In genomic region chr5:16785627-16786026, GRCm38 (mm10) we compare ENCODE assay signal across 29 mouse cellular contexts. TPM values are rescaled to one million over a fixed set of nuclear protein-coding genes. Genes with fewer than 3 reads are reported as not detected.
A peak's percentile ranks its signal among the peaks of the same experiment; 100 is the strongest.
DNase-seq lines count a peak whose midpoint lies in the region; ATAC-seq and TF ChIP-seq lines count a peak whose summit lies in the region.
"Had no signal": no experiment of that assay in that cellular context is flagged by ENCODE, and none has a peak within 500 bp of the region (broad histone marks: within the 10 kb centered on the region; RNA-seq: fewer than 3 reads in every experiment).

No protein-coding gene starts in this region.

- no peak overlapping the region for H3K4me2 ChIP-seq in forebrain, embryonic 14.5 days (ENCODE audit: low read length)
- no peak overlapping the region for H3K4me2 ChIP-seq in forebrain, embryonic 15.5 days (replicated peaks)
- no peak overlapping the region for H3K4me2 ChIP-seq in forebrain, postnatal 0 days (ENCODE audit: low read depth)
- no peak overlapping the region for H3K4me2 ChIP-seq in forebrain, embryonic 13.5 days
- H3K4me2 ChIP-seq in midbrain, postnatal 0 days (ENCODE audit: low read depth, low read length, poor library complexity, severe bottlenecking), result no peak overlapping the region
- no peak overlapping the region for H3K4me2 ChIP-seq in midbrain, embryonic 14.5 days (ENCODE audit: low read length)
- H3K4me2 ChIP-seq: embryonic facial prominence, embryonic 13.5 days; embryonic facial prominence, embryonic 15.5 days had no signal

- H3K4me1 ChIP-seq in forebrain, embryonic 14.5 days (ENCODE audit: control insufficient read depth, insufficient read depth, low read length), result no peaks in the 10 kb centered on the region
- H3K4me1 ChIP-seq in forebrain, embryonic 15.5 days, result no peaks in the 10 kb centered on the region
- H3K4me1 ChIP-seq in forebrain, postnatal 0 days (ENCODE audit: insufficient read depth), result no peaks in the 10 kb centered on the region
- no peaks in the 10 kb centered on the region for H3K4me1 ChIP-seq in forebrain, embryonic 13.5 days
- H3K4me1 ChIP-seq in midbrain, postnatal 0 days (ENCODE audit: insufficient read depth, low read length), result no peaks in the 10 kb centered on the region
- H3K4me1 ChIP-seq in midbrain, embryonic 14.5 days (ENCODE audit: control insufficient read depth, insufficient read depth, low read length), result no peaks in the 10 kb centered on the region
- H3K4me1 ChIP-seq: embryonic facial prominence, embryonic 13.5 days; embryonic facial prominence, embryonic 15.5 days; forebrain, embryonic 10.5 days had no signal

- no peak overlapping the region for H3K9ac ChIP-seq in forebrain, embryonic 14.5 days (ENCODE audit: low read length)
- H3K9ac ChIP-seq in forebrain, embryonic 15.5 days (replicated peaks), result no peak overlapping the region
- H3K9ac ChIP-seq in forebrain, postnatal 0 days, result no peak overlapping the region
- H3K9ac ChIP-seq in forebrain, embryonic 13.5 days, result no peak overlapping the region
- no peak overlapping the region for H3K9ac ChIP-seq in midbrain, postnatal 0 days (replicated peaks; ENCODE audit: low read length, poor library complexity, severe bottlenecking)
- no peak overlapping the region for H3K9ac ChIP-seq in midbrain, embryonic 14.5 days (replicated peaks; ENCODE audit: low read length)
- H3K9ac ChIP-seq: embryonic facial prominence, embryonic 13.5 days; embryonic facial prominence, embryonic 15.5 days had no signal

- H3K36me3 ChIP-seq in forebrain, embryonic 14.5 days (ENCODE audit: control insufficient read depth, insufficient read depth, low read length), result no peaks in the 10 kb centered on the region
- H3K36me3 ChIP-seq in forebrain, embryonic 15.5 days, result no peaks in the 10 kb centered on the region
- H3K36me3 ChIP-seq in forebrain, postnatal 0 days (ENCODE audit: insufficient read depth), result no peaks in the 10 kb centered on the region
- H3K36me3 ChIP-seq in forebrain, embryonic 13.5 days (ENCODE audit: poor library complexity, severe bottlenecking), result no peaks in the 10 kb centered on the region
- no peaks in the 10 kb centered on the region for H3K36me3 ChIP-seq in midbrain, postnatal 0 days (ENCODE audit: insufficient read depth, low read length)
- no peaks in the 10 kb centered on the region for H3K36me3 ChIP-seq in midbrain, embryonic 14.5 days (ENCODE audit: control insufficient read depth, insufficient read depth, low read length)
- H3K36me3 ChIP-seq: embryonic facial prominence, embryonic 13.5 days; embryonic facial prominence, embryonic 15.5 days; forebrain, embryonic 10.5 days; G1E had no signal

- no peak overlapping the region for H3K27ac ChIP-seq in forebrain, embryonic 14.5 days (ENCODE audit: low read depth, low read length)
- H3K27ac ChIP-seq in forebrain, embryonic 15.5 days (replicated peaks), result no peak overlapping the region
- no peak overlapping the region for H3K27ac ChIP-seq in forebrain, postnatal 0 days (ENCODE audit: low read depth, low read length)
- H3K27ac ChIP-seq in forebrain, embryonic 13.5 days, result no peak overlapping the region
- H3K27ac ChIP-seq in midbrain, postnatal 0 days (ENCODE audit: low read depth, low read length), result no peak overlapping the region
- H3K27ac ChIP-seq in midbrain, embryonic 14.5 days (replicated peaks; ENCODE audit: low read depth, low read length), result no peak overlapping the region
- H3K27ac ChIP-seq: embryonic facial prominence, embryonic 13.5 days; embryonic facial prominence, embryonic 15.5 days; forebrain, embryonic 10.5 days had no signal

- peak; percentile 28 for DNase-seq in forebrain, embryonic 14.5 days (ENCODE audit: low spot score)
- no peak for DNase-seq in forebrain, postnatal 0 days
- no peak for DNase-seq in midbrain, postnatal 0 days (ENCODE audit: low spot score)
- DNase-seq in midbrain, embryonic 14.5 days, result no peak
- no peak for DNase-seq in embryo, embryonic 9.5 days (ENCODE audit: extremely low spot score)
- DNase-seq: adrenal gland, adult 8-10 months; adrenal gland, postnatal 14 days; adrenal gland, postnatal 36 days; B cell, adult 2 months; cerebellum, adult 11-12 months; cerebellum, adult 2 months; cerebellum, adult 9-10 months; cerebellum, postnatal 10 days; cerebellum, postnatal 25 days had no signal

- WGBS in forebrain, embryonic 14.5 days, result 89% methylated on average over 4 of the region's 4 CpGs
- 77% methylated on average over 4 of the region's 4 CpGs for WGBS in forebrain, embryonic 15.5 days
- WGBS in forebrain, postnatal 0 days, result 67% methylated on average over 4 of the region's 4 CpGs
- 87% methylated on average over 4 of the region's 4 CpGs for WGBS in forebrain, embryonic 13.5 days
- 68% methylated on average over 4 of the region's 4 CpGs for WGBS in midbrain, postnatal 0 days
- WGBS in midbrain, embryonic 14.5 days, result 91% methylated on average over 4 of the region's 4 CpGs

- H3K27me3 ChIP-seq in forebrain, embryonic 14.5 days (replicated peaks; ENCODE audit: control insufficient read depth, insufficient read depth, low read length), result no peaks in the 10 kb centered on the region
- no peaks in the 10 kb centered on the region for H3K27me3 ChIP-seq in forebrain, embryonic 15.5 days
- H3K27me3 ChIP-seq in forebrain, postnatal 0 days (ENCODE audit: insufficient read depth, low read length), result no peaks in the 10 kb centered on the region
- no peaks in the 10 kb centered on the region for H3K27me3 ChIP-seq in forebrain, embryonic 13.5 days
- H3K27me3 ChIP-seq in midbrain, postnatal 0 days (ENCODE audit: insufficient read depth, low read length), result no peaks in the 10 kb centered on the region
- no peaks in the 10 kb centered on the region for H3K27me3 ChIP-seq in midbrain, embryonic 14.5 days (ENCODE audit: control insufficient read depth, insufficient read depth, low read length)
- H3K27me3 ChIP-seq: CH12.LX; embryonic facial prominence, embryonic 13.5 days; embryonic facial prominence, embryonic 15.5 days had no signal

- H3K9me3 ChIP-seq in forebrain, embryonic 14.5 days (replicated peaks; ENCODE audit: control insufficient read depth, low read length), result no peaks in the 10 kb centered on the region
- no peaks in the 10 kb centered on the region for H3K9me3 ChIP-seq in forebrain, embryonic 15.5 days
- H3K9me3 ChIP-seq in forebrain, postnatal 0 days (ENCODE audit: low read length), result no peaks in the 10 kb centered on the region
- no peaks in the 10 kb centered on the region for H3K9me3 ChIP-seq in forebrain, embryonic 13.5 days (replicated peaks)
- H3K9me3 ChIP-seq in midbrain, postnatal 0 days (ENCODE audit: low read length), result no peaks in the 10 kb centered on the region
- H3K9me3 ChIP-seq in midbrain, embryonic 14.5 days (ENCODE audit: control insufficient read depth, low read length), result no peaks in the 10 kb centered on the region
- H3K9me3 ChIP-seq: embryonic facial prominence, embryonic 13.5 days; embryonic facial prominence, embryonic 15.5 days; forebrain, embryonic 10.5 days; G1E had no signal

- TF ChIP-seq CTCF in forebrain, postnatal 0 days (IDR thresholded peaks at IDR 0.05; ENCODE audit: low read depth), result no peak
- TF ChIP-seq CTCF in midbrain, postnatal 0 days (IDR thresholded peaks at IDR 0.05), result no peak

- no peak overlapping the region for H3K4me3 ChIP-seq in forebrain, embryonic 14.5 days (ENCODE audit: low read depth, low read length)
- H3K4me3 ChIP-seq in forebrain, embryonic 15.5 days, result no peak overlapping the region
- no peak overlapping the region for H3K4me3 ChIP-seq in forebrain, postnatal 0 days (ENCODE audit: low read depth, low read length)
- no peak overlapping the region for H3K4me3 ChIP-seq in forebrain, embryonic 13.5 days
- no peak overlapping the region for H3K4me3 ChIP-seq in midbrain, postnatal 0 days (ENCODE audit: low read depth, low read length)
- H3K4me3 ChIP-seq in midbrain, embryonic 14.5 days (replicated peaks; ENCODE audit: low read depth, low read length), result no peak overlapping the region
- H3K4me3 ChIP-seq: embryonic facial prominence, embryonic 13.5 days; embryonic facial prominence, embryonic 15.5 days; erythroblast, embryonic 14.5 days; forebrain, embryonic 10.5 days had no signal

- ATAC-seq in forebrain, embryonic 14.5 days, result no peak
- ATAC-seq in forebrain, embryonic 15.5 days (replicated peaks), result no peak
- peak; percentile 27; the same call in 1 of the 2 replicates for ATAC-seq in forebrain, postnatal 0 days
- ATAC-seq in forebrain, embryonic 13.5 days, result no peak
- peak; percentile 54; the same call in 1 of the 2 replicates for ATAC-seq in midbrain, postnatal 0 days (ENCODE audit: low FRiP score)
- no peak for ATAC-seq in midbrain, embryonic 14.5 days (ENCODE audit: low FRiP score, low TSS enrichment)
- ATAC-seq: activated CD4-positive, CD25-positive, alpha-beta regulatory T cell, adult 4 months; CD4-positive, CD25-positive, alpha-beta regulatory T cell, adult 4 months; Patski had no signal

RNA-seq across cellular contexts. Expression of gene Gm28710, which starts 6.0 kb away (rescaled TPM):
- polyA plus RNA-seq in forebrain, embryonic 14.5 days (2014; fragmentation: Nextera tagmentation; extraction: Ambion mirVana), result not detected in 2 replicates
- polyA plus RNA-seq in forebrain, embryonic 15.5 days (2015; fragmentation: Nextera tagmentation; extraction: Ambion mirVana), result not detected in 2 replicates
- total RNA-seq in forebrain, postnatal 0 days (2014; rRNA removed), result not detected in 2 replicates
- not detected in 2 replicates for polyA plus RNA-seq in forebrain, postnatal 0 days (2015; fragmentation: Nextera tagmentation; extraction: Ambion mirVana)
- polyA plus RNA-seq in forebrain, embryonic 13.5 days (2015; fragmentation: Nextera tagmentation; extraction: Ambion mirVana), result not detected in 2 replicates
- not detected in 2 replicates for total RNA-seq in midbrain, postnatal 0 days (2014; rRNA removed)
- polyA plus RNA-seq in midbrain, postnatal 0 days (2015; fragmentation: Nextera tagmentation; extraction: Ambion mirVana), result not detected in 2 replicates
- polyA plus RNA-seq in midbrain, embryonic 14.5 days (2014; fragmentation: Nextera tagmentation; extraction: Ambion mirVana), result not detected in 2 replicates
- total RNA-seq: adrenal gland, adult 18-20 months; adrenal gland, adult 8-10 months; adrenal gland, postnatal 14 days; adrenal gland, postnatal 36 days; CH12.LX; G1E had no signal
- polyA plus RNA-seq: activated CD4-positive, CD25-positive, alpha-beta regulatory T cell, adult 4 months; CD4-positive, CD25-positive, alpha-beta regulatory T cell, adult 4 months; cerebellum, adult 2 months; cortical plate, adult 2 months; embryonic facial prominence, embryonic 11.5 days; embryonic facial prominence, embryonic 13.5 days; erythroblast, embryonic 14.5 days; frontal cortex, adult 2 months; G1E; Patski had no signal

Comparison
In these comparisons a context has a peak if more than half of its experiments do, and no peak if none do; other contexts are left out.
1. ATAC-seq: peak in forebrain, postnatal 0 days (single experiment) and midbrain, postnatal 0 days (single experiment); none in forebrain, embryonic 14.5 days (single experiment), forebrain, embryonic 15.5 days (single experiment), forebrain, embryonic 13.5 days (single experiment) and midbrain, embryonic 14.5 days (single experiment).